Mouse (Mus musculus) megakaryocyte, embryonic 14.5 days (primary cell): ENCODE results near the gene Dus4l. TPM values are rescaled to one million over a fixed set of nuclear protein-coding genes. Genes with fewer than 3 reads are reported as not detected.

Source experiments
- H3K27me3 ChIP-seq: replicated peaks from 2 replicates; pipeline ENCODE3; 2012; ENCODE audit warnings: inconsistent platforms
- H3K36me3 ChIP-seq: replicated peaks from 2 replicates; pipeline ENCODE3; 2012; ENCODE audit warnings: low read length, inconsistent platforms, mixed read lengths
- H3K4me1 ChIP-seq: 2 replicates; pipeline ENCODE4 v1.6.1; 2012; ENCODE audit warnings: inconsistent platforms
- H3K4me3 ChIP-seq: replicated peaks from 2 replicates; pipeline ENCODE3; 2012; ENCODE audit warnings: moderate library complexity, mild to moderate bottlenecking, inconsistent platforms
- H3K9me3 ChIP-seq: 2 replicates; pipeline ENCODE4 v1.6.1; 2012; ENCODE audit warnings: inconsistent platforms
- FLI1 ChIP-seq: IDR thresholded peaks from 2 replicates; pipeline ENCODE4 v1.6.1; 2012; ENCODE audit warnings: low read length, inconsistent platforms, mixed read lengths
- GATA1 ChIP-seq: IDR thresholded peaks from 3 replicates; pipeline ENCODE4 v1.6.1; 2012; ENCODE audit warnings: mixed read lengths, low read length, inconsistent platforms, borderline replicate concordance
- polyA plus RNA-seq: library from polyadenylated mRNA; stranded (reverse); fragments of >175 nt; gene quantifications from 2 replicates; pipeline ENCODE4 v1.2.3, GENCODE M21; 2012; ENCODE audit warnings: low replicate concordance; ENCODE audit not compliant: insufficient read depth

The Dus4l gene
- polyA plus RNA-seq, 1 experiment, result 7.9 TPM

GRCm38 (mm10) chr12:31603586-31603985, 51.0 kb downstream of the Dus4l start:
- H3K4me3 ChIP-seq, result no peak overlapping the region
- peaks cover 79% of the 10 kb centered on the region for H3K36me3 ChIP-seq
- H3K4me1 ChIP-seq, result no peaks in the 10 kb centered on the region
- no peak for TF ChIP-seq GATA1
- TF ChIP-seq FLI1, result no peak
- H3K27me3 ChIP-seq, result no peaks in the 10 kb centered on the region
- H3K9me3 ChIP-seq, result no peaks in the 10 kb centered on the region

- Histone ChIP-seq H3K9me3 (no peaks in the 10 kb centered on the region), H3K36me3 (peaks cover 65% of the 10 kb centered on the region), H3K27me3 (no peaks in the 10 kb centered on the region), H3K4me3 (no peak overlapping the region), H3K4me1 (no peaks in the 10 kb centered on the region; the same call in 1 of the 2 replicates)
- TF ChIP-seq FLI1, result no peak
- no peak for TF ChIP-seq GATA1
These were observed 60.3 kb downstream of the Dus4l start for GRCm38 (mm10) chr12:31594296-31594695.

DNA sequence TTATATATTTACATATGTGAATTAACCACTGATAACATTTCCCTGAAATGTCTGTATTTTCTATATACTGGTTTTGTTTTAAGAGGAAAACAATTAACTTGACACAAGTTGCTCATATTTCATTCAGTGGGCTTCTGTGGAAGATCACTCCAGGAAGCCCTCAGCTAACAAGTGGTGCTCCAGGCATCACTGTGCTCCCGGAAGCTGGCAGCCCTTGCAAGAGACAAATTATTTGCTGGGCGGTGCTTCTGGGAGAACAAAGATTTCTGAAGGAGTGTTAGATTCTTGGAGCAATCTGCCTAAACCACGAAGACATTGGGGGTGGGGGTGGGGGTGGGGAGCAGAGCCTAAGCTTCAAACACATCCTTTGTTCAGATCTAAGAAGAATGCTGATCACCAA, 62.6 kb downstream of the Dus4l start:
- Histone ChIP-seq H3K27me3 (no peaks in the 10 kb centered on the region), H3K4me3 (no peak overlapping the region), H3K36me3 (peaks cover 46% of the 10 kb centered on the region), H3K9me3 (peaks cover 2% of the 10 kb centered on the region; the same call in 1 of the 2 replicates), H3K4me1 (no peaks in the 10 kb centered on the region; the same call in 1 of the 2 replicates)
- TF ChIP-seq FLI1 (no peak), GATA1 (no peak)

Other genes with a start within 250 kb of the Dus4l start
- gene Cbll1, start 155.2 kb downstream of the Dus4l start, polyA plus RNA-seq, result 0.82 and 1.2 TPM in 2 replicates
- not detected in 2 replicates for gene Slc26a4, start 94.9 kb downstream of the Dus4l start, polyA plus RNA-seq
- 8.4 TPM in 1 of 2 replicates, not detected in the other for gene Bcap29, start 20.2 kb downstream of the Dus4l start, polyA plus RNA-seq
- 0.56 TPM in 1 of 2 replicates, not detected in the other for gene Cog5, start within 50 bp of the Dus4l start, polyA plus RNA-seq
- gene Gpr22, start 59.1 kb upstream of the Dus4l start, polyA plus RNA-seq, result 0.08 and 0.58 TPM in 2 replicates